Comparison of ENCODE assay signal across 12 mouse cellular contexts in genomic region chr19:46640780-46641179, GRCm38 (mm10). TPM values are rescaled to one million over a fixed set of nuclear protein-coding genes. Genes with fewer than 3 reads are reported as not detected.
DNase-seq lines count a peak whose midpoint lies in the region; ATAC-seq and TF ChIP-seq lines count a peak whose summit lies in the region.
"Had no signal": no experiment of that assay in that cellular context is flagged by ENCODE, and none has a peak within 500 bp of the region (broad histone marks: within the 10 kb centered on the region; RNA-seq: fewer than 3 reads in every experiment).

No protein-coding gene starts in this region.

- intact Hi-C loops in heart, postnatal 25 days (cut with DNase I): loop anchor here (2.0 kb wide), 1 partner anchor 16 kb away; no protein-coding TSS in a partner anchor

- no peak for TF ChIP-seq POLR2A in liver, adult 2 months (IDR thresholded peaks at IDR 0.05; ENCODE audit: extremely low read depth, insufficient read depth, low read length)

- no peak for TF ChIP-seq CTCF in liver, adult 2 months (IDR thresholded peaks at IDR 0.05; ENCODE audit: low read depth, low read length)

- ATAC-seq in heart, embryonic 14.5 days (ENCODE audit: insufficient number of reproducible peaks, insufficient read depth, low FRiP score, low read depth): no peak
- ATAC-seq in embryonic facial prominence, embryonic 14.5 days (ENCODE audit: low read depth): no peak
- no peak for ATAC-seq in limb, embryonic 13.5 days (ENCODE audit: low FRiP score, low read depth)
- ATAC-seq: forebrain, postnatal 0 days had no signal

- H3K79me2 ChIP-seq in liver, adult 2 months (ENCODE audit: control insufficient read depth, insufficient read depth, low read length): peaks cover 28% of the 10 kb centered on the region; the same call in 1 of the 2 replicates

- H3K4me3 ChIP-seq in heart, embryonic 14.5 days (ENCODE audit: control insufficient read depth in 1 of 2, insufficient read depth in 1 of 2, low read depth in 1 of 2, low read length in 2 of 2): no peak overlapping the region
- no peak overlapping the region for H3K4me3 ChIP-seq in liver, adult 2 months (ENCODE audit: insufficient read depth, low read depth, low read length)
- no peak overlapping the region for H3K4me3 ChIP-seq in embryonic facial prominence, embryonic 14.5 days (ENCODE audit: low read depth, low read length)
- no peak overlapping the region for H3K4me3 ChIP-seq in limb, embryonic 13.5 days
- H3K4me3 ChIP-seq: hindbrain, embryonic 10.5 days had no signal

- no peak for DNase-seq in heart, postnatal 25 days (ENCODE audit: low spot score)
- DNase-seq in liver, adult 2 months (ENCODE audit: extremely low read depth, low read depth, low spot score): no peak
- DNase-seq in liver: no peak
- DNase-seq in embryonic facial prominence, embryonic 14.5 days (ENCODE audit: low spot score): no peak
- no peak for DNase-seq in frontal cortex, postnatal 25 days (ENCODE audit: low spot score in 2 of 2)
- DNase-seq in B cell, adult 2 months: no peak
- DNase-seq: cerebellum, adult 8-10 months; forebrain, postnatal 0 days; right cerebral cortex, postnatal 25 days had no signal

- H3K36me3 ChIP-seq in heart, embryonic 14.5 days (ENCODE audit: control insufficient read depth, insufficient read depth, low read length): peaks cover 41% of the 10 kb centered on the region
- peaks cover 8% of the 10 kb centered on the region; the same call in 1 of the 2 replicates for H3K36me3 ChIP-seq in liver, adult 2 months (ENCODE audit: control insufficient read depth, insufficient read depth, low read length)
- H3K36me3 ChIP-seq in embryonic facial prominence, embryonic 14.5 days (ENCODE audit: control insufficient read depth, insufficient read depth, low read length): peaks cover 11% of the 10 kb centered on the region; the same call in 1 of the 2 replicates
- H3K36me3 ChIP-seq in limb, embryonic 13.5 days: peaks cover 35% of the 10 kb centered on the region

- peaks cover 68 to 90% of the 10 kb centered on the region in 2 experiments for H3K4me1 ChIP-seq in heart, embryonic 14.5 days (ENCODE audit: control insufficient read depth in 2 of 2, insufficient read depth in 2 of 2, low read length in 2 of 2)
- H3K4me1 ChIP-seq in liver, adult 2 months (ENCODE audit: control insufficient read depth, insufficient read depth, low read length): peaks cover 51% of the 10 kb centered on the region
- H3K4me1 ChIP-seq in embryonic facial prominence, embryonic 14.5 days (ENCODE audit: control insufficient read depth, insufficient read depth, low read length): peaks cover 75% of the 10 kb centered on the region
- peaks cover 91% of the 10 kb centered on the region for H3K4me1 ChIP-seq in limb, embryonic 13.5 days

- H3K9ac ChIP-seq in heart, embryonic 14.5 days (ENCODE audit: low read length): peak overlapping the region; percentile 42
- no peak overlapping the region for H3K9ac ChIP-seq in liver, adult 2 months (ENCODE audit: low read depth, low read length)
- H3K9ac ChIP-seq in embryonic facial prominence, embryonic 14.5 days (ENCODE audit: low read depth, low read length): peak overlapping the region; percentile 34; the same call in 1 of the 2 replicates
- no peak overlapping the region for H3K9ac ChIP-seq in limb, embryonic 13.5 days
- H3K9ac ChIP-seq: forebrain, postnatal 0 days had no signal

- H3K27ac ChIP-seq in heart, embryonic 14.5 days (replicated peaks in 1 of 2; ENCODE audit: control insufficient read depth in 1 of 2, insufficient read depth in 1 of 2, low read depth in 2 of 2, low read length in 2 of 2): peak overlapping the region in 1 of 2 experiments; percentile 97; a peak in 3 of 4 replicates
- H3K27ac ChIP-seq in liver, adult 2 months (replicated peaks; ENCODE audit: insufficient read depth, low read depth, low read length): peak overlapping the region; percentile 39
- H3K27ac ChIP-seq in embryonic facial prominence, embryonic 14.5 days (replicated peaks; ENCODE audit: low read depth, low read length): peak overlapping the region; percentile 13; the same call in 1 of the 2 replicates
- peak overlapping the region; percentile 29; the same call in 1 of the 2 replicates for H3K27ac ChIP-seq in limb, embryonic 13.5 days

- 87% methylated on average over 8 of the region's 8 CpGs for WGBS in heart, embryonic 14.5 days
- 59% methylated on average over 8 of the region's 8 CpGs for WGBS in liver, adult 2 months
- WGBS in embryonic facial prominence, embryonic 14.5 days: 83% methylated on average over 8 of the region's 8 CpGs
- 86% methylated on average over 8 of the region's 8 CpGs for WGBS in limb, embryonic 13.5 days

- H3K9me3 ChIP-seq in heart, embryonic 14.5 days (ENCODE audit: control insufficient read depth, low read length): no peaks in the 10 kb centered on the region
- H3K9me3 ChIP-seq in embryonic facial prominence, embryonic 14.5 days (ENCODE audit: control insufficient read depth, low read length): no peaks in the 10 kb centered on the region
- no peaks in the 10 kb centered on the region for H3K9me3 ChIP-seq in limb, embryonic 13.5 days
- H3K9me3 ChIP-seq: hindbrain, embryonic 10.5 days had no signal

- H3K27me3 ChIP-seq in heart, embryonic 14.5 days (ENCODE audit: control insufficient read depth, insufficient read depth, low read length): no peaks in the 10 kb centered on the region
- H3K27me3 ChIP-seq in liver, adult 2 months (ENCODE audit: control insufficient read depth, insufficient read depth, low read length): no peaks in the 10 kb centered on the region
- H3K27me3 ChIP-seq in embryonic facial prominence, embryonic 14.5 days (replicated peaks; ENCODE audit: control insufficient read depth, insufficient read depth, low read length): no peaks in the 10 kb centered on the region
- H3K27me3 ChIP-seq in limb, embryonic 13.5 days: no peaks in the 10 kb centered on the region

- H3K4me2 ChIP-seq in heart, embryonic 14.5 days (ENCODE audit: low read length): no peak overlapping the region
- no peak overlapping the region for H3K4me2 ChIP-seq in embryonic facial prominence, embryonic 14.5 days (ENCODE audit: low read depth, low read length)
- no peak overlapping the region for H3K4me2 ChIP-seq in limb, embryonic 13.5 days (replicated peaks)

RNA-seq across cellular contexts. Expression of gene Cyp17a1, which starts 32.2 kb away (rescaled TPM):
- polyA plus RNA-seq in heart, embryonic 14.5 days (2014; fragmentation: Nextera tagmentation; extraction: Ambion mirVana): 1.6 and 1.8 TPM in 2 replicates
- not detected for total RNA-seq in heart, postnatal 25 days (2021)
- 106 and 193 TPM in 2 replicates for total RNA-seq in liver, adult 2 months (2014; rRNA removed)
- 85.1 and 113 TPM in 2 replicates for polyA plus RNA-seq in liver, adult 2 months (2012; rRNA removed)
- polyA plus RNA-seq in embryonic facial prominence, embryonic 14.5 days (2014; fragmentation: Nextera tagmentation; extraction: Ambion mirVana): 0.33 and 0.87 TPM in 2 replicates
- polyA plus RNA-seq in limb, embryonic 13.5 days (2015; fragmentation: Nextera tagmentation; extraction: Ambion mirVana): 0.05 TPM in 1 of 2 replicates, not detected in the other
- total RNA-seq: forebrain, postnatal 0 days had no signal
- polyA plus RNA-seq: forebrain, postnatal 0 days; hindbrain, embryonic 10.5 days had no signal

RNA-seq across cellular contexts. Expression of gene Wbp1l, which starts 41.9 kb away (rescaled TPM):
- polyA plus RNA-seq in heart, embryonic 14.5 days (2014; fragmentation: Nextera tagmentation; extraction: Ambion mirVana): 48.8 and 49.3 TPM in 2 replicates
- 10 to 100 TPM; 48.5 to 54.4 TPM for total RNA-seq in heart, postnatal 25 days (2021)
- 66.7 and 90.9 TPM in 2 replicates for total RNA-seq in liver, adult 2 months (2014; rRNA removed)
- polyA plus RNA-seq in liver, adult 2 months (2012; rRNA removed): 140 and 169 TPM in 2 replicates
- 37.7 and 42.6 TPM in 2 replicates for polyA plus RNA-seq in embryonic facial prominence, embryonic 14.5 days (2014; fragmentation: Nextera tagmentation; extraction: Ambion mirVana)
- polyA plus RNA-seq in limb, embryonic 13.5 days (2015; fragmentation: Nextera tagmentation; extraction: Ambion mirVana): 47.7 and 49.9 TPM in 2 replicates

RNA-seq across cellular contexts. Expression of gene Borcs7, which starts 48.9 kb away (rescaled TPM):
- 17.9 and 20.0 TPM in 2 replicates for polyA plus RNA-seq in heart, embryonic 14.5 days (2014; fragmentation: Nextera tagmentation; extraction: Ambion mirVana)
- 1 to 10 TPM; 7.8 to 8.8 TPM for total RNA-seq in heart, postnatal 25 days (2021)
- total RNA-seq in liver, adult 2 months (2014; rRNA removed): 4.8 TPM in 2 replicates
- polyA plus RNA-seq in liver, adult 2 months (2012; rRNA removed): 2.9 and 3.9 TPM in 2 replicates
- 13.9 and 14.3 TPM in 2 replicates for polyA plus RNA-seq in embryonic facial prominence, embryonic 14.5 days (2014; fragmentation: Nextera tagmentation; extraction: Ambion mirVana)
- 15.7 and 18.1 TPM in 2 replicates for polyA plus RNA-seq in limb, embryonic 13.5 days (2015; fragmentation: Nextera tagmentation; extraction: Ambion mirVana)

Comparison
In these comparisons a context has a peak if more than half of its experiments do, and no peak if none do; other contexts are left out.
1. H3K9ac ChIP-seq: peak in heart, embryonic 14.5 days (single experiment) and embryonic facial prominence, embryonic 14.5 days (single experiment); none in liver, adult 2 months (single experiment) and limb, embryonic 13.5 days (single experiment).
2. RNA of gene Cyp17a1, which starts 32.2 kb away (polyA plus RNA-seq): 85.1 to 113 TPM in liver, adult 2 months; 1.6 to 1.8 TPM in heart, embryonic 14.5 days, 0.33 to 0.87 TPM in embryonic facial prominence, embryonic 14.5 days and 0.05 TPM in limb, embryonic 13.5 days; every median in the first group is over 10 times any median in the second.